In the genomic region with DNA sequence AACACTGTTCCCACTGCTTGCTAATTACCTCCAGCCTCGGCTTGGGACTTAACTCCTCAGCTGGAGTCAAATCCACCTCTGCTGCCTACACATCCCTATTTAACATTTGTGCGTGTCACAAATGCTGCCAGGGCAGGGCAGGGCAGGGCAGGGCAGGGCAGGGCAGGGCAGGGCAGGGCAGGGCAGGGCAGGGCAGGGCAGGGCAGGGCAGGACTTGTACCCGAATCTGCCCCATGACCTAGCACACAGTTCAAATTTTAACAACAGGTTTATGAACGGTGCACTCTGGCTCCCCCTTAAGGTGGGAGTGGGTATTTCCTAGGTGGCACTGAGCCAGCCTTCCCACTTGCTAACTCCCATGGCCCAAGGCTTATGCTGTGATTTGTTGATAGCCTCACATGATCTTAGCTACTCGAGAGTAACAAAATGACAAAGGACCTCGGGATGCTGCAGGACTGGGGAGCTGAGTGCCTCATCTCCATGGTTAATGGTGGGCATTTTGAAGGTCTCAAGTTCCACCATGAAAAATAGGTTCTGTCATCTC, we compare ENCODE assay signal across 8 mouse cellular contexts. TPM values are rescaled to one million over a fixed set of nuclear protein-coding genes. Genes with fewer than 3 reads are reported as not detected.
DNase-seq lines count a peak whose midpoint lies in the region; ATAC-seq lines count a peak whose summit lies in the region.

No protein-coding gene starts in this region.

- H3K9ac ChIP-seq in heart, embryonic 12.5 days, result no peak overlapping the region

- no peak overlapping the region for H3K4me3 ChIP-seq in heart, embryonic 12.5 days

- no peak for ATAC-seq in heart, embryonic 12.5 days (ENCODE audit: insufficient number of reproducible peaks, low FRiP score)

- H3K4me1 ChIP-seq in heart, embryonic 12.5 days (replicated peaks), result 0 out of 2 replicates have a peak, but pooled peaks cover 7% of the 10 kb centered on the region

- H3K27ac ChIP-seq in heart, embryonic 12.5 days (ENCODE audit: poor library complexity, severe bottlenecking), result no peak overlapping the region

- DNase-seq in heart, adult 8-10 months (ENCODE audit: low spot score), result peak; percentile 63
- peak; percentile 66 to 91 for DNase-seq in adrenal gland, adult (ENCODE audit: inconsistent age in 2 of 2, low spot score in 1 of 2)
- peak; percentile 75 for DNase-seq in embryo, embryonic 10 days (ENCODE audit: low spot score)
- peak; percentile 36 to 48 for DNase-seq in heart, adult 9 months (ENCODE audit: low spot score in 2 of 2)
- peak; percentile 65 for DNase-seq in large intestine, adult 2 months (ENCODE audit: low read depth, low spot score)
- peak; percentile 80 for DNase-seq in lung, postnatal 14 days
- peak; percentile 62 for DNase-seq in right cerebral cortex, postnatal 14 days

- peaks cover 51% of the 10 kb centered on the region for H3K27me3 ChIP-seq in heart, embryonic 12.5 days (replicated peaks)

- no peaks in the 10 kb centered on the region for H3K9me3 ChIP-seq in heart, embryonic 12.5 days (replicated peaks)

- no peak overlapping the region for H3K4me2 ChIP-seq in heart, embryonic 12.5 days

- WGBS in heart, embryonic 12.5 days, result 17% methylated on average over 6 of the region's 6 CpGs
- 5% methylated on average over 6 of the region's 6 CpGs for WGBS in large intestine, adult 2 months

- H3K36me3 ChIP-seq in heart, embryonic 12.5 days, result peaks cover 6% of the 10 kb centered on the region; the same call in 1 of the 2 replicates

RNA-seq across cellular contexts. Expression of a gene that starts 9.2 kb away (rescaled TPM):
- 1 to 10 TPM; 1.3 to 2.4 (median 1.6) TPM for total RNA-seq in heart, adult 8-10 months (2022)
- 2.3 and 2.8 TPM in 2 replicates for polyA plus RNA-seq in heart, embryonic 12.5 days (2016; fragmentation: Nextera tagmentation; extraction: Ambion mirVana)
- 12.7 and 13.1 TPM in 2 replicates for polyA plus RNA-seq in large intestine, adult 2 months (2012; rRNA removed)

RNA-seq across cellular contexts. Expression of a gene that starts 29.7 kb away (rescaled TPM):
- total RNA-seq in heart, adult 8-10 months (2022), result 10 to 100 TPM; 14.0 to 16.2 (median 15.1) TPM
- polyA plus RNA-seq in heart, embryonic 12.5 days (2016; fragmentation: Nextera tagmentation; extraction: Ambion mirVana), result 16.7 and 17.0 TPM in 2 replicates
- 12.1 and 13.9 TPM in 2 replicates for polyA plus RNA-seq in large intestine, adult 2 months (2012; rRNA removed)

RNA-seq across cellular contexts. Expression of a gene that starts 31.8 kb away (rescaled TPM):
- total RNA-seq in heart, adult 8-10 months (2022), result 1 to 10 TPM in 1 of 4 experiments, under 1 TPM in 3; 0.62 to 1.2 (median 0.79) TPM
- 1.7 and 2.9 TPM in 2 replicates for polyA plus RNA-seq in heart, embryonic 12.5 days (2016; fragmentation: Nextera tagmentation; extraction: Ambion mirVana)
- polyA plus RNA-seq in large intestine, adult 2 months (2012; rRNA removed), result 0.31 and 0.74 TPM in 2 replicates

RNA-seq across cellular contexts. Expression of a gene that starts 38.7 kb away (rescaled TPM):
- total RNA-seq in heart, adult 8-10 months (2022), result 1 to 10 TPM in 1 of 4 experiments, under 1 TPM in 3; 0.46 to 1.9 (median 0.76) TPM
- polyA plus RNA-seq in heart, embryonic 12.5 days (2016; fragmentation: Nextera tagmentation; extraction: Ambion mirVana), result 18.4 and 19.5 TPM in 2 replicates
- polyA plus RNA-seq in large intestine, adult 2 months (2012; rRNA removed), result 18.4 and 23.2 TPM in 2 replicates

RNA-seq across cellular contexts. Expression of a gene that starts 44.8 kb away (rescaled TPM):
- 10 to 100 TPM; 28.6 to 34.0 (median 32.5) TPM for total RNA-seq in heart, adult 8-10 months (2022)
- 56.8 and 59.0 TPM in 2 replicates for polyA plus RNA-seq in heart, embryonic 12.5 days (2016; fragmentation: Nextera tagmentation; extraction: Ambion mirVana)
- polyA plus RNA-seq in large intestine, adult 2 months (2012; rRNA removed), result 81.0 and 96.8 TPM in 2 replicates
